Mouse (Mus musculus) liver, postnatal 0 days (tissue): ENCODE results near the gene Setd1a.

Source experiments
- CTCF ChIP-seq: sonication (generic); IDR thresholded peaks from 2 replicates; pipeline ENCODE4 v1.5.1; 2016; ENCODE audit warnings: antibody characterized with exemption, low read depth
- EP300 ChIP-seq: IDR thresholded peaks from 2 replicates; pipeline ENCODE4 v1.6.1; 2016; ENCODE audit warnings: antibody characterized with exemption, low read depth, mild to moderate bottlenecking

GRCm38 (mm10) chr7:127799738-127800137 lies 23.3 kb downstream of the Setd1a start:
- TF ChIP-seq CTCF = no peak
- no peak for TF ChIP-seq EP300
